Mouse (Mus musculus): ENCODE measurements at regions not wholly inside any gene's neighbourhood (a gene's known extent, or its start where the extent isn't known, plus 50 kb on each side); places are given as distances from the start of the nearest gene placed in this dataset.

DNA sequence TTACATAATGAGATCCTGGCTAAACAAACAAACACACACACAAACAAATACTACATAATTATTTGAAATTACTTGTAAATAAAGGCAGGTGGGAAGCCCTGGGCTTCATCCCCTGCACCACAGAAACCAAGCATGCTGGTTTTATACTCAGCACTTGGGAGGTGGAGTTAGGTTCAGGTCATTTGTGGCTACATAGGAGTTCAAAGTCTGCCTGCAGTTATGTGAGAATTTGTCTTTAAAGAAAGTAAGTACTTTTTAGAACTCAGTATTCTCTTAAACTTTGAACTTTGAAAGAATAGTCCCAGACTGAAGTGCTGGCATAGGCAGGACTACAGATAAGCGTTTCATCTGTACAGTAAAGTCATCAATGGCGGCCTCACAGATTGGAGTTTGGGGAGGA, 107.6 kb upstream of the Zfp217 start:
- 90% methylated on average over 2 of the region's 2 CpGs for WGBS
- Histone ChIP-seq H3K4me2 (ENCODE audit: low read depth, low read length, poor library complexity, severe bottlenecking) (no peak overlapping the region), H3K27me3 (ENCODE audit: insufficient read depth, low read length) (no peaks in the 10 kb centered on the region), H3K9ac (replicated peaks; ENCODE audit: low read length, poor library complexity, severe bottlenecking) (no peak overlapping the region), H3K27ac (ENCODE audit: low read depth, low read length) (no peak overlapping the region), H3K4me1 (ENCODE audit: insufficient read depth, low read length) (no peaks in the 10 kb centered on the region), H3K9me3 (ENCODE audit: low read length) (no peaks in the 10 kb centered on the region), H3K36me3 (ENCODE audit: insufficient read depth, low read length) (no peaks in the 10 kb centered on the region), H3K4me3 (ENCODE audit: low read depth, low read length) (no peak overlapping the region)
- no peak for TF ChIP-seq CTCF (IDR thresholded peaks at IDR 0.05)
- DNase-seq (ENCODE audit: low spot score): no peak
- no peak for ATAC-seq (ENCODE audit: low FRiP score)

- Histone ChIP-seq H3K4me1 (ENCODE audit: insufficient read depth, low read length) (no peaks in the 10 kb centered on the region), H3K27ac (ENCODE audit: low read depth, low read length) (no peak overlapping the region), H3K4me2 (ENCODE audit: low read depth, low read length, poor library complexity, severe bottlenecking) (no peak overlapping the region), H3K36me3 (ENCODE audit: insufficient read depth, low read length) (no peaks in the 10 kb centered on the region), H3K9ac (replicated peaks; ENCODE audit: low read length, poor library complexity, severe bottlenecking) (no peak overlapping the region), H3K27me3 (ENCODE audit: insufficient read depth, low read length) (no peaks in the 10 kb centered on the region), H3K9me3 (ENCODE audit: low read length) (no peaks in the 10 kb centered on the region), H3K4me3 (ENCODE audit: low read depth, low read length) (no peak overlapping the region)
- no peak for TF ChIP-seq CTCF (IDR thresholded peaks at IDR 0.05)
- DNase-seq (ENCODE audit: low spot score): no peak
- no peak for ATAC-seq (ENCODE audit: low FRiP score)
- 74% methylated on average over 9 of the region's 9 CpGs for WGBS
Observed at GRCm38 (mm10) chr2:170253681-170254440, 106.0 kb upstream of the Zfp217 start.

GRCm38 (mm10) chr2:170252255-170253034, 104.5 kb upstream of the Zfp217 start:
- no peak overlapping the region for H3K27ac ChIP-seq (ENCODE audit: low read depth, low read length)
- H3K36me3 ChIP-seq (ENCODE audit: insufficient read depth, low read length): no peaks in the 10 kb centered on the region
- 64% methylated on average over 14 of the region's 14 CpGs for WGBS
- no peaks in the 10 kb centered on the region for H3K4me1 ChIP-seq (ENCODE audit: insufficient read depth, low read length)
- ATAC-seq (ENCODE audit: low FRiP score): no peak
- TF ChIP-seq CTCF (IDR thresholded peaks at IDR 0.05): no peak
- no peaks in the 10 kb centered on the region for H3K9me3 ChIP-seq (ENCODE audit: low read length)
- no peak overlapping the region for H3K4me2 ChIP-seq (ENCODE audit: low read depth, low read length, poor library complexity, severe bottlenecking)
- DNase-seq (ENCODE audit: low spot score): peak; percentile 2
- no peak overlapping the region for H3K4me3 ChIP-seq (ENCODE audit: low read depth, low read length)
- no peaks in the 10 kb centered on the region for H3K27me3 ChIP-seq (ENCODE audit: insufficient read depth, low read length)
- H3K9ac ChIP-seq (replicated peaks; ENCODE audit: low read length, poor library complexity, severe bottlenecking): no peak overlapping the region

DNA sequence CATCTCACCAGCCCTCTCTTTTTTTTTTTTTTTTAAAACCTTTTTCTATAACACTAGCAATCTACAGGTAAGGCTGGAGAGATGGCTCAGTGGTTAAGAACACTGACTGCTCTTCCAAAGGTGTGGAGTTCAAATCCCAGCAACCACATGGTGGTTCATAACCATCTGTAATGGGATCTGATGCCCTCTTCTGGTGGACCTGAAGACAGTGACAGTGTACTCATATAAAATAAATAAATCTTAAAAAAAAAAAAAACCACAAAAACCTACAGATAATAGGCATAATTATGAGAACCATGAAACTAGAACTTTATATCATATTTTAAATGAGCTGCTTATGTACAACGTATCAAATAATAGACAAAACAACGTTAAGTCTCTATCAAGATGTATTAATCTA, 102.8 kb upstream of the Zfp217 start:
- Histone ChIP-seq H3K9ac (replicated peaks; ENCODE audit: low read length, poor library complexity, severe bottlenecking) (no peak overlapping the region), H3K4me3 (ENCODE audit: low read depth, low read length) (no peak overlapping the region), H3K4me1 (ENCODE audit: insufficient read depth, low read length) (no peaks in the 10 kb centered on the region), H3K9me3 (ENCODE audit: low read length) (no peaks in the 10 kb centered on the region), H3K27me3 (ENCODE audit: insufficient read depth, low read length) (no peaks in the 10 kb centered on the region), H3K4me2 (ENCODE audit: low read depth, low read length, poor library complexity, severe bottlenecking) (no peak overlapping the region), H3K27ac (ENCODE audit: low read depth, low read length) (no peak overlapping the region), H3K36me3 (ENCODE audit: insufficient read depth, low read length) (no peaks in the 10 kb centered on the region)
- TF ChIP-seq CTCF (IDR thresholded peaks at IDR 0.05): no peak
- DNase-seq (ENCODE audit: low spot score) (no peak), ATAC-seq (ENCODE audit: low FRiP score) (no peak)
- 97% methylated on average over 2 of the region's 2 CpGs for WGBS

GRCm38 (mm10) chr2:170247702-170248445, 100.0 kb upstream of the Zfp217 start:
- Histone ChIP-seq H3K4me3 (ENCODE audit: low read depth, low read length) (no peak overlapping the region), H3K4me2 (ENCODE audit: low read depth, low read length, poor library complexity, severe bottlenecking) (no peak overlapping the region), H3K4me1 (ENCODE audit: insufficient read depth, low read length) (no peaks in the 10 kb centered on the region), H3K9ac (replicated peaks; ENCODE audit: low read length, poor library complexity, severe bottlenecking) (no peak overlapping the region), H3K27ac (ENCODE audit: low read depth, low read length) (no peak overlapping the region), H3K27me3 (ENCODE audit: insufficient read depth, low read length) (no peaks in the 10 kb centered on the region), H3K9me3 (ENCODE audit: low read length) (no peaks in the 10 kb centered on the region), H3K36me3 (ENCODE audit: insufficient read depth, low read length) (no peaks in the 10 kb centered on the region)
- no peak for ATAC-seq (ENCODE audit: low FRiP score)
- WGBS: 72% methylated on average over 11 of the region's 11 CpGs
- TF ChIP-seq CTCF (IDR thresholded peaks at IDR 0.05): no peak
- no peak for DNase-seq (ENCODE audit: low spot score)

Data from midbrain, postnatal 0 days (tissue).